Mouse (Mus musculus): ENCODE results near the gene Acyp2. TPM values are rescaled to one million over a fixed set of nuclear protein-coding genes. Genes with fewer than 3 reads are reported as not detected.
A peak's percentile ranks its signal among the peaks of the same experiment; 100 is the strongest.

The Acyp2 gene
- polyA plus RNA-seq, 1 experiment from 2014 or later: 16.7 TPM

- Histone ChIP-seq H3K9ac (ENCODE audit: low read depth, low read length) (no peak overlapping the region), H3K4me3 (ENCODE audit: low read depth, low read length) (no peak overlapping the region), H3K4me2 (ENCODE audit: low read depth, low read length) (no peak overlapping the region), H3K36me3 (ENCODE audit: control insufficient read depth, insufficient read depth, low read length) (no peaks in the 10 kb centered on the region), H3K4me1 (ENCODE audit: control insufficient read depth, insufficient read depth, low read length) (no peaks in the 10 kb centered on the region), H3K9me3 (ENCODE audit: control insufficient read depth, low read length) (no peaks in the 10 kb centered on the region), H3K27ac (replicated peaks; ENCODE audit: low read depth, low read length) (no peak overlapping the region), H3K27me3 (replicated peaks; ENCODE audit: control insufficient read depth, insufficient read depth, low read length) (no peaks in the 10 kb centered on the region)
- no peak for ATAC-seq (ENCODE audit: low read depth)
- no peak for DNase-seq (ENCODE audit: low spot score)
Observed at GRCm38 (mm10) chr11:30612699-30613098, 36.7 kb downstream of the Acyp2 start.

- Histone ChIP-seq H3K4me3 (ENCODE audit: low read depth, low read length) (no peak overlapping the region), H3K9me3 (ENCODE audit: control insufficient read depth, low read length) (no peaks in the 10 kb centered on the region), H3K27me3 (replicated peaks; ENCODE audit: control insufficient read depth, insufficient read depth, low read length) (no peaks in the 10 kb centered on the region), H3K36me3 (ENCODE audit: control insufficient read depth, insufficient read depth, low read length) (no peaks in the 10 kb centered on the region), H3K4me1 (ENCODE audit: control insufficient read depth, insufficient read depth, low read length) (no peaks in the 10 kb centered on the region), H3K9ac (ENCODE audit: low read depth, low read length) (no peak overlapping the region), H3K27ac (replicated peaks; ENCODE audit: low read depth, low read length) (no peak overlapping the region), H3K4me2 (ENCODE audit: low read depth, low read length) (no peak overlapping the region)
- ATAC-seq (ENCODE audit: low read depth): no peak
- no peak for DNase-seq (ENCODE audit: low spot score)
- WGBS: 100% methylated on average over 1 of the region's 1 CpGs
Observed at GRCm38 (mm10) chr11:30609247-30609646, 40.1 kb downstream of the Acyp2 start.

- no peaks in the 10 kb centered on the region for H3K27me3 ChIP-seq (replicated peaks; ENCODE audit: control insufficient read depth, insufficient read depth, low read length)
- H3K4me1 ChIP-seq (ENCODE audit: control insufficient read depth, insufficient read depth, low read length): no peaks in the 10 kb centered on the region
- no peak overlapping the region for H3K9ac ChIP-seq (ENCODE audit: low read depth, low read length)
- no peaks in the 10 kb centered on the region for H3K36me3 ChIP-seq (ENCODE audit: control insufficient read depth, insufficient read depth, low read length)
- no peak overlapping the region for H3K4me2 ChIP-seq (ENCODE audit: low read depth, low read length)
- ATAC-seq (ENCODE audit: low read depth): no peak
- H3K27ac ChIP-seq (replicated peaks; ENCODE audit: low read depth, low read length): no peak overlapping the region
- DNase-seq (ENCODE audit: low spot score): no peak
- H3K4me3 ChIP-seq (ENCODE audit: low read depth, low read length): no peak overlapping the region
- WGBS: 78% methylated on average over 3 of the region's 3 CpGs
- H3K9me3 ChIP-seq (ENCODE audit: control insufficient read depth, low read length): no peaks in the 10 kb centered on the region
Observed at GRCm38 (mm10) chr11:30607587-30608518, 41.5 kb downstream of the Acyp2 start.

- Histone ChIP-seq H3K9ac (ENCODE audit: low read depth, low read length) (no peak overlapping the region), H3K4me1 (ENCODE audit: control insufficient read depth, insufficient read depth, low read length) (no peaks in the 10 kb centered on the region), H3K27ac (replicated peaks; ENCODE audit: low read depth, low read length) (no peak overlapping the region), H3K4me2 (ENCODE audit: low read depth, low read length) (no peak overlapping the region), H3K36me3 (ENCODE audit: control insufficient read depth, insufficient read depth, low read length) (no peaks in the 10 kb centered on the region), H3K27me3 (replicated peaks; ENCODE audit: control insufficient read depth, insufficient read depth, low read length) (no peaks in the 10 kb centered on the region), H3K9me3 (ENCODE audit: control insufficient read depth, low read length) (no peaks in the 10 kb centered on the region), H3K4me3 (ENCODE audit: low read depth, low read length) (no peak overlapping the region)
- DNase-seq (ENCODE audit: low spot score): peak; percentile 16
- WGBS: 72% methylated on average over 2 of the region's 3 CpGs
- no peak; the same call in 1 of the 2 replicates for ATAC-seq (ENCODE audit: low read depth)
Observed at GRCm38 (mm10) chr11:30597259-30597658, 52.1 kb downstream of the Acyp2 start.

- Histone ChIP-seq H3K4me2 (ENCODE audit: low read depth, low read length) (no peak overlapping the region), H3K27me3 (replicated peaks; ENCODE audit: control insufficient read depth, insufficient read depth, low read length) (no peaks in the 10 kb centered on the region), H3K9me3 (ENCODE audit: control insufficient read depth, low read length) (peaks cover 13% of the 10 kb centered on the region), H3K4me1 (ENCODE audit: control insufficient read depth, insufficient read depth, low read length) (0 out of 2 replicates have a peak, but pooled peaks cover 4% of the 10 kb centered on the region), H3K36me3 (ENCODE audit: control insufficient read depth, insufficient read depth, low read length) (no peaks in the 10 kb centered on the region), H3K9ac (ENCODE audit: low read depth, low read length) (no peak overlapping the region), H3K27ac (replicated peaks; ENCODE audit: low read depth, low read length) (peak overlapping the region; percentile 48; the same call in 1 of the 2 replicates), H3K4me3 (ENCODE audit: low read depth, low read length) (no peak overlapping the region)
- WGBS: 49% methylated on average over 2 of the region's 2 CpGs
- ATAC-seq (ENCODE audit: low read depth) (no peak), DNase-seq (ENCODE audit: low spot score) (peak; percentile 42)
Observed at GRCm38 (mm10) chr11:30580008-30580407, 69.4 kb downstream of the Acyp2 start.

- DNase-seq (ENCODE audit: low spot score) (peak; percentile 48), ATAC-seq (ENCODE audit: low read depth) (no peak)
- Histone ChIP-seq H3K4me3 (ENCODE audit: low read depth, low read length) (no peak overlapping the region), H3K9ac (ENCODE audit: low read depth, low read length) (no peak overlapping the region), H3K4me1 (ENCODE audit: control insufficient read depth, insufficient read depth, low read length) (0 out of 2 replicates have a peak, but pooled peaks cover 4% of the 10 kb centered on the region), H3K4me2 (ENCODE audit: low read depth, low read length) (no peak overlapping the region), H3K36me3 (ENCODE audit: control insufficient read depth, insufficient read depth, low read length) (no peaks in the 10 kb centered on the region), H3K9me3 (ENCODE audit: control insufficient read depth, low read length) (peaks cover 13% of the 10 kb centered on the region), H3K27me3 (replicated peaks; ENCODE audit: control insufficient read depth, insufficient read depth, low read length) (no peaks in the 10 kb centered on the region), H3K27ac (replicated peaks; ENCODE audit: low read depth, low read length) (no peak overlapping the region)
- 61% methylated on average over 2 of the region's 2 CpGs for WGBS
Observed at GRCm38 (mm10) chr11:30578931-30579330, 70.5 kb downstream of the Acyp2 start.

DNA sequence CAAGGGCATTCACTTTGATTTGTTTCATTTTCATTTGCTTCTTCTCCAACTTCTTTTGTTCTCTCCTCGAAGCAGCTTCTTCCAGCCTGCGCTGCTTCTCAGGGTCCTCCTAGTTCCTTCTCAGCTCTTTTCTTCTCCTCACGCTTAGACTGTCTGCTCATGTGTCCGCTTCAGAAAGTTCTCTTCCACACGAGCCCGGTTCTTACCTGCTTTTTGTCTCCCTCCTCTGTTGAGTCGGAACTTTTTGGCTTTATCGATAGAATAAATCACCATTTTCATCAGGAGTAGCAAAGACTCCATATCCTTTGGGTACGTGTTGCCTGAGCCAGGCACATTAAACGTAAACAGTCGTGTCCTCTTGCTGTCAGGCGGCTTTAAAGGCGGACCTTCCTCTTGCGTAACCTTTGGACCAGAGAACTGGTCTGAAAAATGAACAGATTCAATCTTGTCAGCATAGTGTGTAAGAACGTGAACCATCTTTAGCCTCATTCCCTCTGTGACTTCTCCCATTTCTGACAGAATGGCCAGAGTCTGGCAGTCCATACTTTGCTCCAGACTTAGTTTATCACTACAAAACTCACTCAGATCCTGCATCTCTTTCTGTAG, 76.5 kb downstream of the Acyp2 start:
- Histone ChIP-seq H3K4me3 (ENCODE audit: low read depth, low read length) (no peak overlapping the region), H3K4me2 (ENCODE audit: low read depth, low read length) (no peak overlapping the region)
- WGBS: 83% methylated on average over 15 of the region's 15 CpGs

DNA sequence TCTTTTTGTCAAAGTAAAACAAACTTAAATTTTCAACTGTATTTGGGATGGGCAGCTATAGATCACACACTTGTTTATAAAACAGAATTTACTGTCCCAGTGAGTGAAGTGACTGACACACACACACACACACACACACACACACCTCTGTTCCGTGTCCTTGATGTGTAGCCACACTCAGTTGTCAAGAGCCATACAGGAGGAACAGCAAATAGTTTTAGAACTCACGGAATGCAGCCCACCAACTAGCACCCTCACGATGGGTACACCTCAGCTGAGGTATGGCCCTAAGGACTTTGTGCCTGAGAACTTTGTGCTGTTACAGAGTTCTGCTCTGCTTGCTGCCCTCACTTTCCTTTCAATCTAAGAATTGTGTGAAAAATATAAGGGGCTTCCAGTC, 78.8 kb downstream of the Acyp2 start:
- DNase-seq (ENCODE audit: low spot score) (no peak), ATAC-seq (ENCODE audit: low read depth) (no peak)
- Histone ChIP-seq H3K4me3 (ENCODE audit: low read depth, low read length) (no peak overlapping the region), H3K4me2 (ENCODE audit: low read depth, low read length) (no peak overlapping the region), H3K36me3 (ENCODE audit: control insufficient read depth, insufficient read depth, low read length) (no peaks in the 10 kb centered on the region), H3K27me3 (replicated peaks; ENCODE audit: control insufficient read depth, insufficient read depth, low read length) (no peaks in the 10 kb centered on the region), H3K9ac (ENCODE audit: low read depth, low read length) (no peak overlapping the region), H3K27ac (replicated peaks; ENCODE audit: low read depth, low read length) (no peak overlapping the region), H3K4me1 (ENCODE audit: control insufficient read depth, insufficient read depth, low read length) (no peaks in the 10 kb centered on the region), H3K9me3 (ENCODE audit: control insufficient read depth, low read length) (no peaks in the 10 kb centered on the region)
- 83% methylated on average over 3 of the region's 3 CpGs for WGBS

More for the DNA sequence above, 76.5 kb downstream of the Acyp2 start:
- no peaks in the 10 kb centered on the region for H3K27me3 ChIP-seq (replicated peaks; ENCODE audit: control insufficient read depth, insufficient read depth, low read length)
- ATAC-seq (ENCODE audit: low read depth) (no peak), DNase-seq (ENCODE audit: low spot score) (no peak)
- no peaks in the 10 kb centered on the region for H3K4me1 ChIP-seq (ENCODE audit: control insufficient read depth, insufficient read depth, low read length)
- H3K9me3 ChIP-seq (ENCODE audit: control insufficient read depth, low read length): no peaks in the 10 kb centered on the region
- H3K27ac ChIP-seq (replicated peaks; ENCODE audit: low read depth, low read length): no peak overlapping the region
- no peak overlapping the region for H3K9ac ChIP-seq (ENCODE audit: low read depth, low read length)
- H3K36me3 ChIP-seq (ENCODE audit: control insufficient read depth, insufficient read depth, low read length): no peaks in the 10 kb centered on the region
